Mouse (Mus musculus) hindbrain, embryonic 13.5 days (tissue): ENCODE data around the gene Itgb1bp1. TPM values are rescaled to one million over a fixed set of nuclear protein-coding genes. Genes with fewer than 3 reads are reported as not detected.

ENCODE experiments used
- ATAC-seq: fragments of 200-750 bp; cut with Nextera tagmentation; 2 replicates; pipeline ENCODE4 v1.8.0; 2017; ENCODE audit warnings: moderate TSS enrichment; ENCODE audit not compliant: low FRiP score
- H3K27ac ChIP-seq: fragments of 300-500 bp; sonication (generic); 2 replicates; pipeline ENCODE4 v1.5.1; 2015; ENCODE audit warnings: inconsistent platforms, mild to moderate bottlenecking, moderate library complexity
- H3K27me3 ChIP-seq: fragments of 300-500 bp; sonication (generic); 2 replicates; pipeline ENCODE4 v1.6.1; 2015; ENCODE audit warnings: mild to moderate bottlenecking, inconsistent platforms
- H3K36me3 ChIP-seq: fragments of 300-500 bp; sonication (generic); 2 replicates; pipeline ENCODE4 v1.6.1; 2015; ENCODE audit warnings: mild to moderate bottlenecking, inconsistent platforms
- H3K4me1 ChIP-seq: fragments of 300-500 bp; sonication (generic); replicated peaks from 2 replicates; pipeline ENCODE4 v1.6.1; 2015; ENCODE audit warnings: inconsistent platforms
- H3K4me2 ChIP-seq: fragments of 300-500 bp; sonication (generic); 2 replicates; pipeline ENCODE4 v1.6.1; 2015; ENCODE audit warnings: inconsistent platforms, mild to moderate bottlenecking, moderate library complexity
- H3K4me3 ChIP-seq: fragments of 300-500 bp; sonication (generic); 2 replicates; pipeline ENCODE4 v1.5.1; 2015; ENCODE audit warnings: mild to moderate bottlenecking, inconsistent platforms
- H3K9ac ChIP-seq: fragments of 300-500 bp; sonication (generic); 2 replicates; pipeline ENCODE4 v1.6.1; 2015; ENCODE audit warnings: mild to moderate bottlenecking, inconsistent platforms
- H3K9me3 ChIP-seq: fragments of 300-500 bp; sonication (generic); 2 replicates; pipeline ENCODE4 v1.6.1; 2016; ENCODE audit warnings: inconsistent platforms
- WGBS: fragments of 180-500 bp; shearing (Covaris S2); methylation state at CpG from one replicate; pipeline ENCODE4 v1.1.7; 2015; 5-methylcytosine and 5-hydroxymethylcytosine counted together
- polyA plus RNA-seq: library from polyadenylated mRNA; unstranded; fragments of >200 nt; fragmentation: Nextera tagmentation; extraction: Ambion mirVana; gene quantifications from 2 replicates; pipeline ENCODE4 v1.2.1, GENCODE M21; 2015

The Itgb1bp1 gene
- polyA plus RNA-seq: 38.4 TPM in 2 replicates

DNA sequence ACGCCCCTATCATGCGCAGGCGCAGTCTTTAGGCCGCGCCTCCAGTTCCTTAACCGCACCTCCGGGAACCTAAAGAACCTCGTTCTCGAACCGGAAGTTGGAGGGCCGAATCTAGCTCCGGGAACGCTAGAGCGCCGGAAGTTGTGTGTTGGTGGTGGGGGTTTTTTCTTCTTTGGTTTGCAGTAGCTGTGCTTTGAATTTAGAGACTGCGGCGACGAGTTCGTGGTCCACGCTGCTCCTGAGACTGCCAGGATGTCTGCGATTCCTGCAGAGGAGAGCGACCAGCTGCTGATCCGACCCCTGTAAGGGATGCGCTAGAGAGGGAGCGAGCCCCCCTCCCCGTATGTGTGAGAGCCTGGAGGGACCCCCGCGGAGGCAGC lies at the start of gene Itgb1bp1:
Gene Itgb1bp1 (minus strand): TSS at position 42 of the 380 bp plus-strand sequence.
- ATAC-seq: peak; percentile 94
- Histone ChIP-seq H3K27me3 (no peaks in the 10 kb centered on the region), H3K4me1 (peaks cover 35% of the 10 kb centered on the region), H3K9me3 (no peaks in the 10 kb centered on the region), H3K27ac (peak within 1 kb of the TSS; percentile 94), H3K9ac (peak within 1 kb of the TSS; percentile 90), H3K36me3 (peaks cover 13% of the 10 kb centered on the region), H3K4me3 (peak within 1 kb of the TSS; percentile 65), H3K4me2 (peak within 1 kb of the TSS; percentile 83)
- under 1% methylated on average over 28 of the region's 28 CpGs for WGBS

DNA sequence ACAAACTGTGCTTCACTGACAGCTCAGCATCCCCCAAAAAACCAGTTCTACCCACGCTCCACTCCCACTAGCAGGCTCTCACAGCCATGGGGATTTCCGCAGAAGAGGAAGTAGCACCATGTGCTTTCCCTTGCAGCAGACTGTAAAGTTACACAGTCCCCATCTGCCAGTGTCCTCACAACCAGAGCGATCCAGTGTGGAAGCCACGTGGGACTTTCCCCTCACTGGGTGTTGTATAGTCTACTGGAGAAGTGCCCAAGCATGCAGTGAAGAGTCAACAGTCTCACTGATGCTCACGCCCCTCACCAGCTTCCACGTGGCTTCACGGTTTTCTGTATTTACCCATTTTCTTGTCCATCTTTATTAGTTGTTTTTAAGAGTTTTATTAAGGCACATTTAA lies 49.8 kb upstream of the Itgb1bp1 start:
- ATAC-seq: no peak
- Histone ChIP-seq H3K4me1 (no peaks in the 10 kb centered on the region), H3K27me3 (no peaks in the 10 kb centered on the region), H3K4me2 (no peak overlapping the region), H3K27ac (no peak overlapping the region), H3K4me3 (no peak overlapping the region), H3K36me3 (peaks cover 78% of the 10 kb centered on the region), H3K9me3 (no peaks in the 10 kb centered on the region), H3K9ac (no peak overlapping the region)
- WGBS: 92% methylated on average over 7 of the region's 7 CpGs

DNA sequence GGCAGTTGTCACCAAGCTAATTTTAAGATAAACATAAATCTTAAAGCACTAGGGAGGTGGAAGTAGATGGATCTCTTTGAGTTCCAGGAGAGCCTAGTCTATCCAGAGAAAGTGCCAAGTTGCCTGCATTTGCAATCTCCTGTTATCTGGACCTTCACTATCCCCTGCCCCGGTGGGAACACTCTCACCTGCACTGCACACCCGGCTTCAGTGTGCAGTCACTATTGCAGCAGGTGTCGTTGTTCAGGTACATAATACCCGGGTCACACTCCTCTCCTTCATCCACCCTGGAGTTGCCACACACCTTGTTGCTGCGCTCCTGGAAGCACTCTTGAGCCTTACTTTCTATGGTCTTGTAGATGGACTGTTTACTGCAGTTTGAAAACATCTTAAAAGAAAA lies 47.7 kb upstream of the Itgb1bp1 start:
- no peak overlapping the region for H3K4me2 ChIP-seq
- 95% methylated on average over 5 of the region's 5 CpGs for WGBS
- no peak overlapping the region for H3K9ac ChIP-seq
- H3K9me3 ChIP-seq: no peaks in the 10 kb centered on the region
- no peaks in the 10 kb centered on the region for H3K4me1 ChIP-seq
- no peak overlapping the region for H3K4me3 ChIP-seq
- ATAC-seq: no peak
- H3K36me3 ChIP-seq: peaks cover 75% of the 10 kb centered on the region
- no peak overlapping the region for H3K27ac ChIP-seq
- H3K27me3 ChIP-seq: no peaks in the 10 kb centered on the region

DNA sequence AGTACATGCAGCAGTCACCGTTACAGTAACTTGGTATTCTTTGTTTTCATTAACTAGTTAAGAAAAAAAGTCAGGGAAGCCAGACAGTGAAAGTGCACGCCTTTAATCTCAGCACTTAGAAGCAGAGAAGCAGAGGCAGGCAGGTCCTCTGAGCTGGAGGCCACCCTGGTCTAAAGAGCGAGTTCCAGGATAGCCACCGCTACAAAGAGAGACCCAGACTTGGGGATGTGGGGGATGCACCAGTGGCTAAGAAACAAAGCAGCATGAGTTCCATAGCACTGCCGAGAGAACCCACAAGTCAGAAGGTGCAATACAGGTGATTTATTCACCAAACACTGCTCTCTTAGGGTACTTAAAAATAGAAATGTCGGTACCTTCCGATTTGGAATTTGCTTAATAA lies 46.9 kb upstream of the Itgb1bp1 start:
- 96% methylated on average over 7 of the region's 7 CpGs for WGBS

DNA sequence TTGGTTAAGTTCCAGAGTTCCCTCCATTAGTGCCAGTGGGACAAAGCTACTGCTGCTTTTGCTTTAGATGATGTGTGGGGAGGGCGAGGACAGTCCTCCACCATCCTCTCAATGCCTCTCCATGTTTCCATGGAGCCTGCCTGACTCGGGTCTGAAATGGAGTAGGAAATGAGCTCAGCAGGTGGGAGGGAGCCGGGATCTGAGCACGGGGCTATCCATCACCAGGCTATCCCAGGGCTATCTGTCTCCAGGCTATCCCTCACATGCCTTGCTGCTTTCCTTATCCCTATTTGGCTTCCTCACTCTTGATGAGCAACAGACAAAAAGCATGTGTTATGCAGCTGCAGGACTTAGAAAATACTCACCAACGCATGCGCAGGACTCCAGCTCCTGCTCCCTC lies 45.6 kb upstream of the Itgb1bp1 start:
- H3K36me3 ChIP-seq: peaks cover 85% of the 10 kb centered on the region
- no peaks in the 10 kb centered on the region for H3K27me3 ChIP-seq
- no peak overlapping the region for H3K27ac ChIP-seq
- no peak overlapping the region for H3K4me2 ChIP-seq
- WGBS: 76% methylated on average over 6 of the region's 6 CpGs
- H3K4me3 ChIP-seq: no peak overlapping the region
- H3K4me1 ChIP-seq: no peaks in the 10 kb centered on the region
- no peak for ATAC-seq
- no peaks in the 10 kb centered on the region for H3K9me3 ChIP-seq
- no peak overlapping the region for H3K9ac ChIP-seq

More for the DNA sequence above, 46.9 kb upstream of the Itgb1bp1 start:
- Histone ChIP-seq H3K36me3 (peaks cover 78% of the 10 kb centered on the region), H3K27ac (no peak overlapping the region), H3K4me3 (no peak overlapping the region), H3K9ac (no peak overlapping the region), H3K9me3 (no peaks in the 10 kb centered on the region), H3K4me2 (no peak overlapping the region), H3K27me3 (no peaks in the 10 kb centered on the region), H3K4me1 (no peaks in the 10 kb centered on the region)
- ATAC-seq: no peak

DNA sequence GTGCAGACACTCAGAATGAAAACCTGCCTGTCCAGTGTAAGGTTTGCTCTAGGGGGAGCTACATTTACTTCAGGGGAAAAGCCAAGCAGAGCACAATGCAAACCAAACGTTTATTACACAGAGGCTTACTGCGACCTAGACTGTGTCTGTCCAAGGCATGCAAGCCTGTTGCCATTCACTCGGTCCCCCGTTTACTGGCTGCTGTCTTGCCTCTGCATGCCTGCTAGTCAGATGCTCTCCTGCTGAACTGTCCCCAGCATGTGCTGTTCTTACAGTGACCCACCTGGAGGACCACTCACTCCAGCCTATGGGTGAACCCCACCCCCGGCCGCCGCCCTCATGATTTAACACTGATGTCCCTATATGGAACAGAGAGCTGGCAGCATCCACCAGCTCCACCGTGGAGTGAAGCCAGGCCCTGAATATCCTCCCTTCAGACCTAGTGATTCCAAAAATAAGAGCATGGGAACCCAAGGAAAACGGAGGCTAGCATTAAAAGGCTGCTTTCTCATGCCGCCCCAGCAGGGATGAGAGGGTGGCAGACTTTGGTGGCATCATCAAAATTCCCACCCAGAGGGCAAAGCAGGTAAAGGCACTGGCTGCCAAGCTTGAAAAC lies 45.0 kb upstream of the Itgb1bp1 start:
- H3K4me2 ChIP-seq: no peak overlapping the region
- H3K36me3 ChIP-seq: peaks cover 90% of the 10 kb centered on the region
- no peak overlapping the region for H3K27ac ChIP-seq
- no peak overlapping the region for H3K9ac ChIP-seq
- no peaks in the 10 kb centered on the region for H3K9me3 ChIP-seq
- 93% methylated on average over 10 of the region's 10 CpGs for WGBS
- no peaks in the 10 kb centered on the region for H3K27me3 ChIP-seq
- no peak overlapping the region for H3K4me3 ChIP-seq
- no peak for ATAC-seq
- no peaks in the 10 kb centered on the region for H3K4me1 ChIP-seq

DNA sequence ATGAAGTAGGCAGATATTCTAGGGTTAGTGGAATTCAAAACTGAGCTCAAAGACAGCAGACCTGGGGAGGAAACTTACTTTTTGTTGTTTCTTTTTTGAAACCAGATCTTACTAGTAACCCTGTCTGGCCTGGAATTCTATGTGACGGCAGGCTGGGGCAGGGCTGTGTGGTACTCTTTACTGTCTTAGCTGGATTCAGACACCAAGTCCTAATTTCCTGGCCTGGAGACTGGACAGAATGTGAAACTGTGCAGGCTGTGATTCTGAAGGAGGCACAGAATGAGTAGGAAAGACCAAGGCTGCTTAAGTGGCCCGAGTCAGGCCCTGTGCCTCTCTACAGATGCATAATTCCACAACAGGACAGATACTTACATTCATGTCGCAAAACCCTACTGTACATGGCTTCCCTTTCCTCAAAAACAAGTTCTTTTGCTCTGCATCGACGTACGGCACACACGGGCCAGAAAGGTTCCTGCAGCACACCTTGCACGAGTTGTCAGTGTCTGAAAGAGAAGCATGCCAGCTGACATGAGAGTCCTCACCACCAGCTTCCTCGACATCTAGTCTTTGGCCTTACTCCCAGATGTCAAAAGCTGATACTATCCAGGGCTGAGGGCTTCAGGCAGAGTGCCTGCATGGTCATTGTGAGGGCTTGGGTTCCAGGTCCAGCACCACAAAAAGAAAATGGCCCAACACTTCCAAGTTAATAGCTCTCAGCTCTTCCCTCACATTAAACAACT lies 43.7 kb upstream of the Itgb1bp1 start:
- H3K4me3 ChIP-seq: no peak overlapping the region
- H3K4me2 ChIP-seq: no peak overlapping the region
- no peak for ATAC-seq
- no peaks in the 10 kb centered on the region for H3K4me1 ChIP-seq
- 96% methylated on average over 9 of the region's 9 CpGs for WGBS
- H3K27ac ChIP-seq: no peak overlapping the region
- H3K9me3 ChIP-seq: no peaks in the 10 kb centered on the region
- no peaks in the 10 kb centered on the region for H3K27me3 ChIP-seq
- no peak overlapping the region for H3K9ac ChIP-seq
- H3K36me3 ChIP-seq: peaks cover 87% of the 10 kb centered on the region

DNA sequence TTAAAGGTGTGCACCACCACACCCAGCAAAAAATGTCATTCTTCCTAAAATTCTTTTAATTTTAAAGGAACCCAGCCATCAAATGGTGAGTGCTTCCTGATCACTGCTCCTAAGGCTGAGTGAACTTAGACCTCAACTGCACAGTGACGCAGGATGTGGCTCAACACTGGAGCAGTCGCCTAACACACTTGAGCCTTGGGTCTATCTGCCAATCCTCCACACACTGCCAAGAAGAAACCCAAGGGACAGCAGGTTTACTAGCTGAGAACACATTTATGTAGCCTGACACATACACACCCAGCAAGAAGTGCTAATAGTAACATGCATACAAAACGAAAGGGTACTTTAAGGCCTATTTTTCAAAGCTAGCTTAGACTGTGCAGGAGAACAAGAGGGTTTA lies 40.2 kb upstream of the Itgb1bp1 start:
- Histone ChIP-seq H3K9me3 (no peaks in the 10 kb centered on the region), H3K9ac (no peak overlapping the region), H3K4me1 (no peaks in the 10 kb centered on the region), H3K36me3 (peaks cover 82% of the 10 kb centered on the region), H3K27ac (no peak overlapping the region), H3K4me2 (no peak overlapping the region), H3K27me3 (no peaks in the 10 kb centered on the region), H3K4me3 (no peak overlapping the region)
- 96% methylated on average over 3 of the region's 3 CpGs for WGBS
- no peak for ATAC-seq

DNA sequence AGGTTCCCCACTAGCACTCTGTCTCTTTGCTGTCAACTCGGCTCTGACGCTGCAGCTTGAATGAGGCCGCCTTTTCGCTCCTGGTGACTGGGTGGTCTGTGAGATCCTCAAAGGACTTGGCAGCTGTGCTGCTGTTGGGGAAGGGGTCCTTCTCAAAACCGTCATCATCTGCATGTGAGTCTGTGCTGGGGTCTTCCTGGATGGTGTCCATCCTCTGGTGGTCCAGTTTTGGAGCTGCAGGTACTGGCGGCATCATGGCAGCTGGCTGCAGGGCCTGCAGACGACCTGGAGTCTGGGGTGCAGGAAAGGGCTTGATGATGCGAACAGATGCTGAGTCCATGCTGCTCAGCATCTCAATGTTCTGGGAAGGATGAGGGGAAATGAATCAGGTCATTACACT lies 39.2 kb upstream of the Itgb1bp1 start:
- Histone ChIP-seq H3K27ac (no peak overlapping the region), H3K27me3 (no peaks in the 10 kb centered on the region), H3K4me2 (no peak overlapping the region), H3K4me1 (no peaks in the 10 kb centered on the region), H3K9ac (no peak overlapping the region), H3K4me3 (no peak overlapping the region), H3K9me3 (no peaks in the 10 kb centered on the region), H3K36me3 (peaks cover 82% of the 10 kb centered on the region)
- 93% methylated on average over 8 of the region's 8 CpGs for WGBS
- ATAC-seq: no peak

DNA sequence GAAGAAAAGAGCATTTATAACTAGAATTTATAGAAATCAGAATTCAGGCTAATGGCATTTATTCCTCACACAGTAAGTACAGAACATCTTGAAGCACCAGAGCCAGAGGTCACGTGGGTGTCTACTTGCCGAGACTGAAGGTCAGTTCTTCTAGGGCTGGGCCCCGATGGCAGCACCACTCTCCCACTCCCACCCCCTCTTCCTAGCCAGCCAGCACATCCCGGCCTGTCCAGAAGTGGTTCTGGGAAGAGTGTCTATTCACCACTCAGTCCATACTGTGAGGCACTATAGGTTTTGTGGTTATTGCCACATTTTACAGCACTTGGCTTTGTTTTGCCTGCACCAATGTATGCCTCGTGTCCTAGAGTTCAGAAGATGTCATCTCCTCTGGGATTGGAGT lies 38.0 kb upstream of the Itgb1bp1 start:
- no peak overlapping the region for H3K4me3 ChIP-seq
- 86% methylated on average over 5 of the region's 5 CpGs for WGBS
- H3K27me3 ChIP-seq: no peaks in the 10 kb centered on the region
- H3K36me3 ChIP-seq: peaks cover 75% of the 10 kb centered on the region
- H3K27ac ChIP-seq: no peak overlapping the region
- no peak overlapping the region for H3K9ac ChIP-seq
- no peak for ATAC-seq
- no peak overlapping the region for H3K4me2 ChIP-seq
- no peaks in the 10 kb centered on the region for H3K4me1 ChIP-seq
- H3K9me3 ChIP-seq: no peaks in the 10 kb centered on the region

DNA sequence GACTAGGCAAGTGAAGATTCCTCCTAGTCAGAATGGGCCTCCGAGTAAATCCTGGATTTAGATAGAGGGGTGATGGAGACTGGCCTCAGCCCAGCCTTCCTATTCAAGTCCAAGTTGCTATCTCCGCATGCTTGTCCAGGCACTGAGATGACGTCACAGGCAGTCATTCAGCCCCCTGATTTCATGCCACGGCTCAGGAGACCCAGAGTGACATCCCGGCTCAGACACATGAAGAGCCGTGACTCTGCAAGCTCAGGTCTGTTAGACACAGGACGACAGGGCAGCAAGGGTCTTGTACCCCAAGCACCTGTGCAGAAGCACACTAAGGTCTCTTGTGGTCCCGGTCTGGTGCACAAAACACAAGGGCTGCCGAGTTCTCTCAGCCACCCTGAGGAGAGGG lies 36.8 kb upstream of the Itgb1bp1 start:
- no peak for ATAC-seq
- H3K4me3 ChIP-seq: no peak overlapping the region
- H3K9me3 ChIP-seq: no peaks in the 10 kb centered on the region
- H3K4me2 ChIP-seq: no peak overlapping the region
- H3K9ac ChIP-seq: no peak overlapping the region
- peaks cover 63% of the 10 kb centered on the region for H3K36me3 ChIP-seq
- H3K27ac ChIP-seq: no peak overlapping the region
- no peaks in the 10 kb centered on the region for H3K4me1 ChIP-seq
- WGBS: 84% methylated on average over 9 of the region's 9 CpGs
- H3K27me3 ChIP-seq: no peaks in the 10 kb centered on the region

DNA sequence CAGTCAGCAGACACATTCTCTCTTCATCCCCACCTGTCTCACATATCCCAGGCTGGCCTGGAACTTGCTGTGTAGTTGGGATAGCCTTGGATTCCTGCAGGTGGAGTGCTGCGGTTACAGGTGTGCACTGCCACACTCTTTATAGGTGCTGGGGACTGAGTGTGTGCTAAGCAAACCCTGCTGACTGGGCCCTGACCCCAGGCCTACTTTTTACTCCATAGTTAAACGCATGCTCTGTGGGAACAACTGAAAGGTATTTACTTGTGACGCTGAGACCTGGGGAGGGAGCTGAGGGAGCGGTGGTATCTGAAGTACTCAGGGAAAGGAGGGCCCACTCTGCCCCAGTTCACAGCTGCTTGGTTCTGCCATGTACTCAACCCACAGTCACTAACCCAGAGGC lies 36.2 kb upstream of the Itgb1bp1 start:
- H3K4me2 ChIP-seq: no peak overlapping the region
- H3K36me3 ChIP-seq: peaks cover 57% of the 10 kb centered on the region
- H3K4me1 ChIP-seq: no peaks in the 10 kb centered on the region
- H3K9ac ChIP-seq: no peak overlapping the region
- H3K27me3 ChIP-seq: no peaks in the 10 kb centered on the region
- WGBS: 85% methylated on average over 4 of the region's 4 CpGs
- H3K9me3 ChIP-seq: no peaks in the 10 kb centered on the region
- no peak for ATAC-seq
- no peak overlapping the region for H3K27ac ChIP-seq
- H3K4me3 ChIP-seq: no peak overlapping the region

DNA sequence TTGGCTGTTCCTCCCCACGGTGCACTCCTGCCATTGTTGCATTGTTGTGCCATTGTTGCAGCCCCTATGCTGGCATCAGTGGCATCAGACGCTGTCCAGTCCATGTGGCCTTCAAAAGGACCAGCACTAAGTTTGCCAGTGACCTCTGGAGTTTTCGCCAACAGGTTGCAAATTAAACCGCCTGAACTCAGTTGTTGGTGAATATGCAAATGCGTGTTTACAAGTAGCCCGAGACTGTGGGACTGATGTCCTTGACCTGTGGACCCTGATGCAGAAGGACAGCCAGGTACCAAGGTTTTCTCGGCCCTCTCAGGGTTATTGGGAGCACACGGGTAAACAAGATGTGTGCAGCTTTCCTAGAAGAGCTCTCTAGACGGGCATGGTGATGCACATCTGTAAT lies 35.1 kb upstream of the Itgb1bp1 start:
- Histone ChIP-seq H3K9ac (no peak overlapping the region), H3K4me1 (peaks cover 4% of the 10 kb centered on the region), H3K4me3 (no peak overlapping the region), H3K9me3 (no peaks in the 10 kb centered on the region), H3K36me3 (peaks cover 46% of the 10 kb centered on the region), H3K4me2 (no peak overlapping the region), H3K27ac (no peak overlapping the region), H3K27me3 (no peaks in the 10 kb centered on the region)
- no peak for ATAC-seq
- WGBS: 84% methylated on average over 9 of the region's 9 CpGs
